Mouse (Mus musculus) kidney, adult 11 months (tissue): ENCODE data around the gene Ndufa6.

Experiments used
- DNase-seq: peaks from one replicate; pipeline ENCODE4 v3.0.0; 2022

Ndufa6 gene

DNA sequence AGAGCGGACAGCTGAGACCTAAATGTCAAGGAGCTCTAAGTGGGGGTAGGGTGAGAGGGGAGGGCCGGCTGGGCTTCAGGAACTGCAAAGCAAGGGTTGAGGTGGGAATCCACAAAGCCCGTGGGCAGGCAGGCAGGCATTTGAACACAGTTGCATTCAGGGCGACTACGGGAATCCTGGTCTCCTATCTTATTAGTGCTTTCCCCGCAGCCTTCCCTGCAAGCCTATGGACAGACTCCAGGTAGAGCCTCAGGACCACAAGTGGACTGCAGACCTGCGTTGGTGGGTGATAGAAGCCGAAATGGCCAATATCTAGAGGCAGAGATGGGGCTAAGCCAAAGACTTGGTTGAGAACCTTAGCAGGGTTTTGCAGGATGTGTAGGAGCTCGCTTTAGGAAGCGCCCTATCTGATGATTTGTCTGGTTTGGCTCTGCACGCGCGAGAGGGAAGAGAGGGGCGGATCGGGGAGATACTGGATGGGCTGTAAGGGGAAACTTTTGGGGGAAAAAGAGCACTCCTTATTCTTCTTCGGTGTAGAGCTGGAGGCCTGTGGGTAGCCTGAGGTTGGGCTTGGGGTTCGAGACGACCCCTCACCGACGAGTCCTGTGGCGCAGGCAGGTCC is 13.6 kb downstream of the Ndufa6 start:
- no peak for DNase-seq

DNA sequence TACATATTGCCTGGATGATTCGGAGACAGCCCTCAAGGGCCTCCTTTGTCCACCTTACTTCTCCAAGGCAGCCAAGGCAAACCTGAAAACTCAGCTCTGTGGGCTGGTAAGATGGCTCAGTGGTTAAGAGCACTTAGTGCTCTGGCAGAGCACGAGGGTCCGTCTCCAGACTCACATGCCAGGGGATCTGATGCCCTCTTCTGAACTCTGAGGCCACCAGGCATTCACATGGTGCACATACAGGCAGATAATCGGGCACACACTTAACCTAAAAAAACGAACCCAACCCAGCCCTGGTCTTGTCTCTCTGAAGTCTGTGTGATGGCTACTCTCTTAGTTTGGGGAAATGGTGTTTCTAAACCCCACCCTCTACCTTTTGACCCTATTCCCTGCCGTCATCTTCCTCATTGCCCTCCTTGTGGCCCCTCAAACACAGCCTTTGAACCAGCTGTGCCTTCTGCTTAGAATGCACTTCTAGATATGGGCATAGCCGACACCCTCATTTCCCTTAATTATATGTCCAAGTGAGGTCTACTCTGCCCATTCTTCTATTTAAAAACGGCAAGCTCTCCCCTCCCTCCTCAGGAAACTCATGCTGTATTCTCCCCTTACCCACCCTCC is 14.4 kb downstream of the Ndufa6 start:
- DNase-seq: no peak

DNA sequence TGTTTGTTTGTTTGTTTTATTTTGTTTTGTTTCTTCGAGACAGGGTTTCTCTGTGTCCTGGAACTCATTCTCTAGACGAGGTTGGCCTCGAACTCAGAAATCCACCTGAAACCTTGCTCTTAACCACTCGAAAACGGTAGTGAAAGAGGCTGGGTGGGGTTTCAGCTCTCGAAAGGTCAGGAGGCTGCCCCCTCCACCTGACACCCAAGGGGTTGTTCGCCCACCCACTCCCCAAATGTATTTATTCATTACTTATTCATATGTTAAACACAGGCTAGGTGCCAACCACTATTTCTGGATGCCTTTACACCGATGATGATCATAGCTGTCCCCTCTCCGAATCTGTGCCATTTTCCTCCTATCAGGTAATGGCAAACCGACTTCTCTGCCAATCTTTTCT is 15.0 kb downstream of the Ndufa6 start:
- DNase-seq: no peak

DNA sequence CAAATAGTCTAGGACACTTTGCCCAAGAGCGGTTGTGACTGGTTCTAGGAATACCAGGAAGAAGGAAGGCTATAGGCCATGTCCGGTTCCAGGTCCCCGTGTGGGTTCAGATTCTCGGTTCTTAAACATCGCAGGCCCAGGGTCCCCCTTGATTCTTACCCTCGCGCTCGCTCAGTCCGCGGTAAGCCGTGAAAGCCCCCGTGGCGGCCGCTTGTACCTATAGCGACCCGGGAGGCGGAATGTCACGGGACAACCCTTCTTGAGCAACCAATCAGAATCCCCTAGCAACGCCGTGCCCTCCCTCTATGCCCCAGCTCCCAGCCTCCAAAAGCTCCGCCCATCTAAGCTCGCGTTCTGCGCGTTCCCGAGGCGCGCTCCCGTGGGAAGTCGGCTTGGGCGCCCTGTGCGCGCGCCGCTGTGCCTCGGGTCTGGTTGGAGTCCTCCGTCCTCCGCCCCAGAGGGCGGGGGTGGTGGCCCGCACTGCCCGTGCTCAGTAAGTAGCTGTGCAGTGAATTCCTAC is 15.5 kb downstream of the Ndufa6 start, which contains the start of the genes Naga, Pheta2 and Smdt1:
Gene Naga (minus strand): TSS at position 333 of the 520 bp plus-strand sequence.
Gene Pheta2 (plus strand): TSS at position 350 of the 520 bp plus-strand sequence.
Gene Smdt1 (plus strand): TSS at position 367 of the 520 bp plus-strand sequence.
- peak; percentile 97 for DNase-seq

DNA sequence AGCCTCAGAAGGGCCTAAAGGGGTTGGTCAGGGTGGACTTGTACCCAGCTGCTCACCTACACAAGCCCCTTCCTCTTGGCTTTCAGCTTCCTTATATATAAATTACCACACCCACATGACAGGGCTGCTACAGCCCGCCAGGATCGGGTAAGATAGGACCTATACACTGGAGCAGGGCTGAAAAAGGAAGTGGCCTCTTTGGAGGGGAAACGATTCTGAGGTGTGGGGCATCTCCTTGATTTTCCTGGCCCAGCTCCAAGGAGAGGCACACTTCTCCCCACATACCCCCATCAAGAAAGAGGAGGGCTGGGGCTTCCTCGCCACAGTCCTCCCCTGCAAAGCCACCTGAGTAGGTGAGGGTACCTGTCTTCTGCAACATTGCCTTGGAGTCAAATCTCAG is 16.2 kb downstream of the Ndufa6 start:
- no peak for DNase-seq

DNA sequence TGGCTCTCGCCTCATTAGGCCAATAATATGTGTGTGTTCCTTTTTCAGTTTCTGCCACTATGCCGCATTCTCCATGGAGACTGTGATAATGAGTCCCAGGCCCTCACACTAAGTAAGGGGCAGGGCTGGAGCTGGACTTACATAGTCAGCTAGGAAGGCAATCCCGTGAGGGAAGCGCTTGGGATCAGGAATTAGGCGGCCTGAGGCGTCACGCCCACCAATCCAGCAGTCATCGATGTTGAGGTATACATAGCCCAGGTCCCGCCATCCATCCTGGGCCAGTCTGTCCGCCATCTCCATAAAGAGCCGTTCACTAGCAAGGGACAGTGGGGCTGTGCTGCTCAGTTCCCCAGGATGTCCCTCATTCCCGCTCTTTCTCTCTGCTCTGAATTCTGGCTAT is 17.5 kb downstream of the Ndufa6 start:
- no peak for DNase-seq

DNA sequence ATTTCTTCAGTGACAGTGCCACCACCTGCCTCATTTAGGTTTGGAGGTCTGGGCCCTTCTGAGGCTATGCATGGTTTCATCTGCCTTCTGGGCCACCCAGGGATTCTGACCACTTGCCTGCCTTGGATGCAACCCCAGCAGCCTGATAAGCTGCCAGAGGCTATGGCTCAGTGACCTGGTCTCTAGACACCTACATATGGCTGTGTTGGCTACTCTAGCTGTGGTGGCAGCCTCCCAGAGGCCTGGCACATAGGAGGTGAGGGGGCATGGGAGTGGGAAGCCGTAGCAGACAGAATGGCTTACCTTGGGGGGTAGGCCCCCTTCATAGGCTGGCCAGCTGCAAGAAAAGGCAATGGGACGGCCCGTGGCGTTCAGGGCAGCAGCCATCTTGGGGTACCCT is 18.9 kb downstream of the Ndufa6 start:
- no peak for DNase-seq

DNA sequence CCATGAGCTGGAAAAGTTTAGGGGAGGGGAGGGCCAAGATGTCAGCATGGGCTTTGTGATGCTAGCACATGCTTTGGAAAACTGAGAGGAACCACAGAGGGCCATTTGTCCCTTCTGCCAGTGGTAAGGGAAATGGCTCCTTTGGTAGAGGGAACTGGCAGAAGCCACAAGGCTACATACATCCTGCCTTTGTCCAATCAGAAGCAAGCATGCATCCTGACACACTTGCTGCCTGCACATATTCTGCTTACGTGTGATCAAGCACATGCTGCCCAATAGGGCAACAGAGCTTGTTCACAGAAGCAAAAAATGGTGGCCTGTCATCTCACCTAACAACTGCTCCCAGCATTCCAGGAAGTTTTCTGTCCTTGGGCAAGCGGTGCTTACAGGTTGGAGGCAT is 28.7 kb downstream of the Ndufa6 start:
- DNase-seq: no peak

DNA sequence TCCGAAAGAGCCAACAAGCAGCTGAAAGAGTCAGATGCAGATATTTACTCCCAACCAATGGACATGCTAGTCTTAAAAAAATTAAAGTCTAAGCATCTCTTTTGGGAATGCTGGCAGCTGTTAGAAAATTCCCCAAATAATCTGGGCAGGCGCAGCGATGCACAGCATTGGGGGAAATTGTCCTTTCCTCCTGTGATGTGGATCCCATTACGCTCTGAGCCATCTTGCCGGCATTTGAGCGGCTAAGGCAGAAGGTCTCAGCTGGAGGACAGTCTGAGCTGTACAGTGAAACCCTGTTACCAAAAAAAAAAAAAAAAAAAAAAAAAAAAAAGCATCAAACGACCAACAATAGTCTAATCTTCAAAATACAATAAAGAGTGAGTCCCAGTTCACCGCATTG is 31.9 kb downstream of the Ndufa6 start:
- DNase-seq: no peak

DNA sequence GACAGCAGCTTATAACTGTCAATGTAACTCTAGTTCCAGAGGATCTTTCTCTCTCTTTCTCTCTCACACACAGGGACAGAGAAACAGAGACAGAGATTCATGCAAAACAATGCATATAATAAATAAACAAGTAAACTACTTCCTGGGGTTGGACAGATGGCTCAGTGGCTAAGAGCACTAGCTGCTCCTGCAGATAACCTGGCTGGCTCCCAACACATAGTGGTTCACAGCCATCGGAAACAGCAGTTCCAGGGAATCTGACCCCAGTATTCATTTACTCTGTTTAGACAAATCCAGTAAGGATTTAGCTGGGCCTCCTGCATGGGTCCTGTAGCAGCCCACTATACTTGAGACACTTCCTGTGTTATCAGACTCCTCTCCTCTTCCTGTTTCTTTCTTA is 34.5 kb downstream of the Ndufa6 start:
- DNase-seq: no peak

DNA sequence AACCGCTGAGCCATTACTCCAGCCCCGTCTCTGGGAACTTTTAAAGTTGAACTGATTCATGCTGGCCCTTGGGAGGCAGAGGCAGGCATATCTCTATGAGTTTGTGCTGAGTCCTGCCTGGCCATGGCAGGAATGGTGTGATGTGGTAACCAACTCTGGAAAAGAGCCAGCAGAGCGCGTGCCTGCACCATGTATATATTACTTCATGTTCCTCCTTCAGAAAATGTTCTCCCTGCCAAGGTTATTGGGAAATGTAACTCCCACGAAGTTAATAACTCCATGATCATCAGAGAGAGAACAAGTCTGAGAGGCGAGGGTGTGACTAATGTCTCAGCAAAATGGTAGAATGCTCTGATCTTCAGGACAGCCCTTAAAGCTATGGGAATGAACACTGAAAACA is 36.3 kb downstream of the Ndufa6 start:
- DNase-seq: no peak

DNA sequence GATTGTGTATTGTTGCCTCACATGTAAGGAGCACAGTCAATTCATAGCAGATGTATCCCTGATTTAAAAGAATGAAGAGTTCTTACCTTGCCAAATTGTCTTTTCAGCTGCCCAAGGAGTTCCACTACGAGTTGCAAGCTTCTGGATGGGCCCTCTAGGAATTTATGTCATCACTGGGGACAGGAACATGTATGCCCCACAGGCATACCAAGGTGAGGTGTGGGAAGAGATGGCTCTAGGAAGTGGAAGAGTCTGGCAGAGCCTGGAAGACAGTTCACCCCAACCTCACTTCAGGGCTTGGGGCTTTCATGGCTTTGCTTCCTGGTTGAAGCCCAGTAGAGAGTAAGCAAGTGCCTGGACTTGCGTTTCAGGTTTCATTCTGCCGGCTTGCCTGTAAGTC is 45.7 kb downstream of the Ndufa6 start:
- no peak for DNase-seq

DNA sequence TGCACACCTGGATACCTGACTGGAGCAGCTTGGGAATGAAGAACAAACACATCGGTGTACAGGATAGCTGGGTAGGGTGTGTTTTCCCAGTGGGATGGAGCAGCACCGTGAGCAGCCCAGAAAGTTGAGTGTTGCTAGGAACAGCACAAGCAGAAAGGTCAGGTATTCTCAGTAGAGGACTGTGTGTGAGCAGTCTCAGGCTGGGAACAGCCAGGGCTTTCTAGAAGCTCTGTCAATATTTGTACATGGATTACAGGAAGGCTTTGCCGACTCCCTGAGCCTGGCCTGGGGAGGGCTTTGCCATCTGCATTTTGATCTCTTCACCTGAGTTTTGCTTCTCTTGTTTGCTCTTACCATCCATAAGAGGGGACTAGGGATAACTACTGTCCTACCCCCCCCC is 47.0 kb downstream of the Ndufa6 start:
- DNase-seq: no peak
